Mouse (Mus musculus) erythroblast, embryonic 14.5 days (primary cell): Measurements from ENCODE around the gene Osgin1.

Experiments
- GATA1 ChIP-seq: IDR thresholded peaks from 2 replicates; pipeline ENCODE4 v1.6.1; 2012; ENCODE audit warnings: low read length, inconsistent platforms, mixed read lengths
- TAL1 ChIP-seq: IDR thresholded peaks from 3 replicates; pipeline ENCODE4 v1.6.1; 2012; ENCODE audit warnings: low read length, inconsistent platforms, mixed read lengths

DNA sequence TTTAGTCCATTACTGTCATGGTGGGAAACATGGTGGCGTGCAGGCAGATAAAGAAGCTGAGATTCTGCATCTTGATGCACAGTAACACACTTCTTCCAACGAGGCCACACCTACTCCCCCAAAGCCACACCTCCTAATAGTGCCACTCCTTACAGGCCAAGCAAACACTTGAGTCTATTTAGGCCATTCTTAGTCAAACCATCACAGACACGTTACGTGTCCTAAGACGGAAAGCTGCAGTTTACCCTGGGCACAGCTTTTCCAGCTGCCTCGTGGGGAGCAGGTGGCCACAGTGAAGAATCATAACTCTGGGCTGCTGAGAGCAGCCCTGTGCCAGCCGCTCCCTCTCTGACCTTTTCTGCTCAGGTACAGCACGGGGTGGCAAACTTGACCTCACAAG, 25.6 kb upstream of the Osgin1 start:
- TF ChIP-seq TAL1 (no peak), GATA1 (no peak)
